Mouse (Mus musculus): Measurements from ENCODE around the gene Prb1.
"Not testable (repeated sequence)": the region's sequence is repeated elsewhere in the genome, so short reads cannot be mapped to it uniquely, and the experiment has no call there.

Gene Prb1

GRCm38 (mm10) chr6:132210421-132210820, at the start of gene Prb1:
Prb1 (minus strand) TSS chr6:132210521.
- DNase-seq: not testable (repeated sequence)

Data from cerebellum, postnatal 25 days (tissue).